Mouse (Mus musculus) midbrain, embryonic 15.5 days (tissue): ENCODE data around the gene Dcaf6. TPM values are rescaled to one million over a fixed set of nuclear protein-coding genes. Genes with fewer than 3 reads are reported as not detected.
A peak's percentile ranks its signal among the peaks of the same experiment; 100 is the strongest.

Source experiments
- ATAC-seq: fragments of 200-750 bp; cut with Nextera tagmentation; replicated peaks from 2 replicates; pipeline ENCODE4 v1.8.0; 2017; ENCODE audit warnings: moderate TSS enrichment
- H3K27ac ChIP-seq: fragments of 300-500 bp; sonication (generic); 2 replicates; pipeline ENCODE4 v1.5.1; 2015; ENCODE audit warnings: mild to moderate bottlenecking, inconsistent platforms
- H3K27me3 ChIP-seq: fragments of 300-500 bp; sonication (generic); replicated peaks from 2 replicates; pipeline ENCODE4 v1.6.1; 2015; ENCODE audit warnings: inconsistent platforms
- H3K36me3 ChIP-seq: fragments of 300-500 bp; sonication (generic); replicated peaks from 2 replicates; pipeline ENCODE4 v1.6.1; 2015; ENCODE audit warnings: inconsistent platforms
- H3K4me1 ChIP-seq: fragments of 300-500 bp; sonication (generic); 2 replicates; pipeline ENCODE4 v1.6.1; 2015; ENCODE audit warnings: inconsistent platforms
- H3K4me2 ChIP-seq: fragments of 300-500 bp; sonication (generic); 2 replicates; pipeline ENCODE4 v1.6.1; 2015; ENCODE audit warnings: inconsistent platforms, mild to moderate bottlenecking, moderate library complexity
- H3K4me3 ChIP-seq: fragments of 300-500 bp; sonication (generic); 2 replicates; pipeline ENCODE4 v1.5.1; 2015; ENCODE audit warnings: mild to moderate bottlenecking, inconsistent platforms
- H3K9ac ChIP-seq: fragments of 300-500 bp; sonication (generic); 2 replicates; pipeline ENCODE4 v1.6.1; 2015; ENCODE audit warnings: mild to moderate bottlenecking, inconsistent platforms
- H3K9me3 ChIP-seq: fragments of 300-500 bp; sonication (generic); 2 replicates; pipeline ENCODE4 v1.6.1; 2016; ENCODE audit warnings: inconsistent platforms
- WGBS: fragments of 180-500 bp; shearing (Covaris S2); methylation state at CpG from one replicate; pipeline ENCODE4 v1.1.7; 2015; ENCODE audit warnings: mixed read lengths; 5-methylcytosine and 5-hydroxymethylcytosine counted together
- polyA plus RNA-seq: library from polyadenylated mRNA; unstranded; fragments of >200 nt; fragmentation: Nextera tagmentation; extraction: Ambion mirVana; gene quantifications from 2 replicates; pipeline ENCODE4 v1.2.1, GENCODE M21; 2015

The Dcaf6 gene
- polyA plus RNA-seq, 1 experiment from 2014 or later = 16.7 TPM

- no peaks in the 10 kb centered on the region for H3K27me3 ChIP-seq
- no peak for ATAC-seq
- no peak overlapping the region for H3K4me3 ChIP-seq
- peaks cover 6% of the 10 kb centered on the region; the same call in 1 of the 2 replicates for H3K36me3 ChIP-seq
- WGBS = 87% methylated on average over 6 of the region's 6 CpGs
- H3K4me1 ChIP-seq = peaks cover 7% of the 10 kb centered on the region; the same call in 1 of the 2 replicates
- no peak overlapping the region for H3K27ac ChIP-seq
- H3K9ac ChIP-seq = no peak overlapping the region
- no peak overlapping the region for H3K4me2 ChIP-seq
- H3K9me3 ChIP-seq = no peaks in the 10 kb centered on the region
Observed at GRCm38 (mm10) chr1:165303209-165303608, 157.1 kb downstream of the Dcaf6 start.

GRCm38 (mm10) chr1:165302455-165303208 lies 157.6 kb downstream of the Dcaf6 start:
- ATAC-seq = peak; percentile 61
- H3K4me2 ChIP-seq = no peak overlapping the region
- WGBS = 57% methylated on average over 13 of the region's 13 CpGs
- H3K4me1 ChIP-seq = peaks cover 7% of the 10 kb centered on the region; the same call in 1 of the 2 replicates
- H3K27me3 ChIP-seq = no peaks in the 10 kb centered on the region
- no peak overlapping the region for H3K27ac ChIP-seq
- no peaks in the 10 kb centered on the region; the same call in 1 of the 2 replicates for H3K36me3 ChIP-seq
- no peak overlapping the region for H3K9ac ChIP-seq
- H3K4me3 ChIP-seq = no peak overlapping the region
- H3K9me3 ChIP-seq = no peaks in the 10 kb centered on the region

- Histone ChIP-seq H3K4me1 (peaks cover 7% of the 10 kb centered on the region; the same call in 1 of the 2 replicates), H3K36me3 (no peaks in the 10 kb centered on the region; the same call in 1 of the 2 replicates), H3K4me3 (no peak overlapping the region), H3K9ac (no peak overlapping the region), H3K27me3 (no peaks in the 10 kb centered on the region), H3K9me3 (no peaks in the 10 kb centered on the region), H3K27ac (no peak overlapping the region), H3K4me2 (no peak overlapping the region)
- no peak for ATAC-seq
- 93% methylated on average over 2 of the region's 2 CpGs for WGBS
Observed at GRCm38 (mm10) chr1:165301567-165301966, 158.7 kb downstream of the Dcaf6 start.

- Histone ChIP-seq H3K4me1 (peaks cover 7% of the 10 kb centered on the region; the same call in 1 of the 2 replicates), H3K4me2 (no peak overlapping the region), H3K9ac (no peak overlapping the region), H3K9me3 (no peaks in the 10 kb centered on the region), H3K4me3 (no peak overlapping the region), H3K27me3 (no peaks in the 10 kb centered on the region), H3K36me3 (peaks cover 1% of the 10 kb centered on the region; the same call in 1 of the 2 replicates), H3K27ac (no peak overlapping the region)
- ATAC-seq = no peak
- 89% methylated on average over 3 of the region's 3 CpGs for WGBS
Observed at GRCm38 (mm10) chr1:165301108-165301507, 159.2 kb downstream of the Dcaf6 start.

GRCm38 (mm10) chr1:165295489-165295888 lies 164.8 kb downstream of the Dcaf6 start, which contains the start of gene Gpr161:
TSS of gene Gpr161 (plus strand) at chr1:165295789.
- WGBS = 93% methylated on average over 1 of the region's 1 CpGs
- Histone ChIP-seq H3K36me3 (peaks cover 22% of the 10 kb centered on the region; the same call in 1 of the 2 replicates), H3K4me2 (no peak within 1 kb of the TSS), H3K9me3 (no peaks in the 10 kb centered on the region), H3K4me1 (no peaks in the 10 kb centered on the region), H3K27me3 (no peaks in the 10 kb centered on the region), H3K27ac (no peak within 1 kb of the TSS), H3K9ac (no peak within 1 kb of the TSS), H3K4me3 (no peak within 1 kb of the TSS)
- ATAC-seq = no peak

- Histone ChIP-seq H3K4me1 (no peaks in the 10 kb centered on the region), H3K9ac (no peak overlapping the region), H3K36me3 (peaks cover 22% of the 10 kb centered on the region; the same call in 1 of the 2 replicates), H3K4me2 (no peak overlapping the region), H3K27ac (no peak overlapping the region), H3K9me3 (no peaks in the 10 kb centered on the region), H3K27me3 (no peaks in the 10 kb centered on the region), H3K4me3 (no peak overlapping the region)
- 91% methylated on average over 6 of the region's 6 CpGs for WGBS
- ATAC-seq = no peak
Observed at GRCm38 (mm10) chr1:165291606-165292005, 168.7 kb downstream of the Dcaf6 start.

GRCm38 (mm10) chr1:165289831-165290230 lies 170.4 kb downstream of the Dcaf6 start:
- Histone ChIP-seq H3K9ac (no peak overlapping the region), H3K9me3 (no peaks in the 10 kb centered on the region), H3K27ac (no peak overlapping the region), H3K4me3 (no peak overlapping the region), H3K36me3 (peaks cover 16% of the 10 kb centered on the region; the same call in 1 of the 2 replicates), H3K27me3 (no peaks in the 10 kb centered on the region), H3K4me1 (peaks cover 5% of the 10 kb centered on the region), H3K4me2 (no peak overlapping the region)
- ATAC-seq = no peak
- 93% methylated on average over 4 of the region's 4 CpGs for WGBS

GRCm38 (mm10) chr1:165288165-165288564 lies 172.1 kb downstream of the Dcaf6 start:
- H3K9me3 ChIP-seq = no peaks in the 10 kb centered on the region
- peaks cover 19% of the 10 kb centered on the region for H3K4me1 ChIP-seq
- H3K27me3 ChIP-seq = no peaks in the 10 kb centered on the region
- no peak overlapping the region for H3K9ac ChIP-seq
- ATAC-seq = no peak
- 94% methylated on average over 9 of the region's 9 CpGs for WGBS
- 0 out of 2 replicates have a peak, but pooled peaks cover 4% of the 10 kb centered on the region for H3K36me3 ChIP-seq
- H3K27ac ChIP-seq = no peak overlapping the region
- H3K4me3 ChIP-seq = no peak overlapping the region
- no peak overlapping the region for H3K4me2 ChIP-seq

GRCm38 (mm10) chr1:165284096-165284495 lies 176.2 kb downstream of the Dcaf6 start:
- Histone ChIP-seq H3K9ac (peak overlapping the region; percentile 92; the same call in 1 of the 2 replicates), H3K36me3 (no peaks in the 10 kb centered on the region), H3K4me1 (peaks cover 37% of the 10 kb centered on the region), H3K27me3 (no peaks in the 10 kb centered on the region), H3K27ac (no peak overlapping the region), H3K4me3 (peak overlapping the region; percentile 91), H3K9me3 (no peaks in the 10 kb centered on the region), H3K4me2 (peak overlapping the region; percentile 71)
- 59% methylated on average over 7 of the region's 7 CpGs for WGBS
- ATAC-seq = no peak

- H3K4me1 ChIP-seq = peaks cover 37% of the 10 kb centered on the region
- H3K4me3 ChIP-seq = peak overlapping the region; percentile 91
- H3K27ac ChIP-seq = peak overlapping the region; percentile 90
- H3K9ac ChIP-seq = peak overlapping the region; percentile 92
- peak overlapping the region; percentile 71 for H3K4me2 ChIP-seq
- H3K9me3 ChIP-seq = no peaks in the 10 kb centered on the region
- H3K27me3 ChIP-seq = no peaks in the 10 kb centered on the region
- ATAC-seq = 0 out of 2 replicates have a peak, but pooled peaks have one; percentile 1
- no peaks in the 10 kb centered on the region for H3K36me3 ChIP-seq
- 10% methylated on average over 7 of the region's 7 CpGs for WGBS
Observed at GRCm38 (mm10) chr1:165282967-165283345, 177.3 kb downstream of the Dcaf6 start.

- ATAC-seq = peak; percentile 77
- Histone ChIP-seq H3K36me3 (no peaks in the 10 kb centered on the region), H3K4me2 (peak overlapping the region; percentile 71), H3K27ac (peak overlapping the region; percentile 90), H3K9me3 (no peaks in the 10 kb centered on the region), H3K4me1 (peaks cover 37% of the 10 kb centered on the region), H3K9ac (peak overlapping the region; percentile 92), H3K27me3 (no peaks in the 10 kb centered on the region), H3K4me3 (peak overlapping the region; percentile 91)
- WGBS = under 1% methylated on average over 35 of the region's 35 CpGs
Observed at GRCm38 (mm10) chr1:165282222-165282966, 177.9 kb downstream of the Dcaf6 start.
